8 mouse cellular contexts compared by ENCODE assay signal in the genomic region with DNA sequence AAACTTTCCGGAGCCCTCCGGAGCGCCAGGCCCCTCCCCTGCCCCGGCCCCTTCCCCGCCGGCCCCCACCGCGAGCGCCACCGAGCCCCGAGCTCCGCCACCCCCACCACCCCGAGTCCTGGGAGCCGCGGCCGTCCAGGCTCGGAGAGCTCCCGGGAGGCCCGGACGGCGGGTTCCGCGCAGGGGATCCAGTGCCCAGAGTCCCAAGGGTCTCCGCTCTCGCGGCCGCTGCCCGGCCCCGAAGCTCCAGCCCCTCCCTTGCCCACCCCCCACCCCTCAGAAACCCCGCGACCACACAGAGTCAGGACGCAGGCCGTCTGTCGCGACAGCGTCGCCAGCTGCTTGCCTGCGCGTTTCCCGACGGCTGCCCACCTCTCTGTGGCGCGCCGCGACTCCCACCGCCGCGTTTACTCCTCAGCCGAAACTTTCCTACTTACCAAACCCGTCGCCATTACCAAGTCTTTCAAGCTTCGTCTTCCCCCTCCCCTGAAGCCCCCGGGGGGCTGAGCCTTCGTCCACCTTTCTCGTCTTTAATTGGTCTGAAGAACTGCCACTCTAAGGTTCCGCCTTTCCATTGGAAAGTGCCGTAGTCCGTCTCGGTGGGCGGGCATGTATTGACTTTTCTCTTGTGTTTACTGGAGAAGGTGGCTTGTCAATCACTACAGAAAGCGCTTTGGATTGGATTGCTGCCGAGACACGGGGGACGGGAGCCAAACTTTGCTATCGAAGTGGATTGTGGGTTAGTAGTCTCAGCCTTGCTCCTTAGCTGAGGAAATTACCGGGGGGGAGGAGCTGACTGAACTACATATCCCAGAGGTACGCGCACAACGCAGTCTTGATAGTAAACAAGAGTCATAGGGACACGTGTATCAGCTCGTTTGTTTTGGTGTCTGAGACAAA. TPM values are rescaled to one million over a fixed set of nuclear protein-coding genes. Genes with fewer than 3 reads are reported as not detected.
DNase-seq lines count a peak whose midpoint lies in the region; ATAC-seq lines count a peak whose summit lies in the region.

A gene (minus strand): TSS at position 777 of the 900 bp plus-strand sequence.

- DNase-seq in ES-CJ7 (ENCODE audit: low read depth, low spot score), result peak; percentile 100
- peak; percentile 100 for DNase-seq in cerebellum, adult 11 months
- peak; percentile 100 for DNase-seq in forebrain, embryonic 14.5 days (ENCODE audit: low spot score)
- DNase-seq in heart, postnatal 14 days, result peak; percentile 97 to 99
- DNase-seq in layer of hippocampus, adult 11-12 months (ENCODE audit: low spot score), result peak; percentile 100
- peak; percentile 100 for DNase-seq in lung, adult 18-20 months
- DNase-seq in testis, postnatal 14 days (ENCODE audit: low spot score), result peak; percentile 100

- no peaks in the 10 kb centered on the region for H3K9me3 ChIP-seq in forebrain, embryonic 14.5 days (replicated peaks; ENCODE audit: control insufficient read depth, low read length)
- H3K9me3 ChIP-seq in neural tube, embryonic 15.5 days (replicated peaks), result no peaks in the 10 kb centered on the region

- peak within 1 kb of the TSS; percentile 68 for H3K4me2 ChIP-seq in forebrain, embryonic 14.5 days (ENCODE audit: low read length)
- H3K4me2 ChIP-seq in neural tube, embryonic 15.5 days, result peak within 1 kb of the TSS; percentile 88

- WGBS in forebrain, embryonic 14.5 days, result 1% methylated on average over 49 of the region's 71 CpGs
- WGBS in neural tube, embryonic 15.5 days, result under 1% methylated on average over 60 of the region's 71 CpGs

- no peaks in the 10 kb centered on the region for H3K27me3 ChIP-seq in forebrain, embryonic 14.5 days (replicated peaks; ENCODE audit: control insufficient read depth, insufficient read depth, low read length)
- no peaks in the 10 kb centered on the region for H3K27me3 ChIP-seq in neural tube, embryonic 15.5 days (replicated peaks)

- H3K9ac ChIP-seq in forebrain, embryonic 14.5 days (ENCODE audit: low read length), result peak within 1 kb of the TSS; percentile 92
- peak within 1 kb of the TSS; percentile 69 for H3K9ac ChIP-seq in neural tube, embryonic 15.5 days (replicated peaks)

- H3K36me3 ChIP-seq in forebrain, embryonic 14.5 days (ENCODE audit: control insufficient read depth, insufficient read depth, low read length), result no peaks in the 10 kb centered on the region
- H3K36me3 ChIP-seq in neural tube, embryonic 15.5 days, result no peaks in the 10 kb centered on the region

- peaks cover 3% of the 10 kb centered on the region; the same call in 1 of the 2 replicates for H3K4me1 ChIP-seq in forebrain, embryonic 14.5 days (ENCODE audit: control insufficient read depth, insufficient read depth, low read length)
- peaks cover 11% of the 10 kb centered on the region; the same call in 1 of the 2 replicates for H3K4me1 ChIP-seq in neural tube, embryonic 15.5 days

- peak; percentile 95 for ATAC-seq in forebrain, embryonic 14.5 days
- ATAC-seq in neural tube, embryonic 15.5 days (ENCODE audit: low FRiP score), result peak; percentile 95

- peak within 1 kb of the TSS; percentile 99 for H3K27ac ChIP-seq in forebrain, embryonic 14.5 days (ENCODE audit: low read depth, low read length)
- H3K27ac ChIP-seq in neural tube, embryonic 15.5 days (replicated peaks), result peak within 1 kb of the TSS; percentile 97

- peak within 1 kb of the TSS; percentile 87 for H3K4me3 ChIP-seq in forebrain, embryonic 14.5 days (ENCODE audit: low read depth, low read length)
- H3K4me3 ChIP-seq in neural tube, embryonic 15.5 days (replicated peaks), result peak within 1 kb of the TSS; percentile 87

- intact Hi-C loops in heart, postnatal 14 days (cut with DNase I), result loop anchor here (10.0 kb wide), 1 partner anchor 435 kb away; no protein-coding TSS in a partner anchor

RNA-seq across cellular contexts. Expression of the gene that starts here (rescaled TPM):
- 107 and 112 TPM in 2 replicates for polyA plus RNA-seq in forebrain, embryonic 14.5 days (2014; fragmentation: Nextera tagmentation; extraction: Ambion mirVana)
- 10 to 100 TPM; 83.7 to 87.2 TPM for total RNA-seq in heart, postnatal 14 days (2021)
- polyA plus RNA-seq in neural tube, embryonic 15.5 days (2015; fragmentation: Nextera tagmentation; extraction: Ambion mirVana), result 39.1 and 51.9 TPM in 2 replicates

Comparison
In these comparisons a context has a peak if more than half of its experiments do, and no peak if none do; other contexts are left out.
1. Peak in every context shown above with its lines: DNase-seq, ATAC-seq, H3K4me3 ChIP-seq and H3K27ac ChIP-seq.